Mouse (Mus musculus) kidney, postnatal 4 days (tissue): ENCODE results near the gene Scp2.

Experiments used
- DNase-seq, 2 experiments: peaks; one replicate each; pipeline ENCODE4 v3.0.0; 2021; ENCODE audit warnings: mixed read lengths in 2 of 2

The Scp2 gene

GRCm38 (mm10) chr4:108015067-108015765, 129.6 kb downstream of the Scp2 start:
- peak; percentile 46 to 58 for DNase-seq

- DNase-seq, result no peak
Measured at GRCm38 (mm10) chr4:108014466-108014865, 130.3 kb downstream of the Scp2 start.

GRCm38 (mm10) chr4:108008541-108008940, 136.3 kb downstream of the Scp2 start:
- DNase-seq, result no peak

GRCm38 (mm10) chr4:108007532-108008103, 137.2 kb downstream of the Scp2 start:
- no peak for DNase-seq

- DNase-seq, result peak; percentile 27 to 33
Measured at GRCm38 (mm10) chr4:108005328-108005727, 139.5 kb downstream of the Scp2 start.

GRCm38 (mm10) chr4:107999380-107999779, 145.4 kb downstream of the Scp2 start:
- DNase-seq, result no peak

GRCm38 (mm10) chr4:107998641-107999332, 146.0 kb downstream of the Scp2 start:
- DNase-seq, result peak; percentile 54 to 66

GRCm38 (mm10) chr4:107996418-107996986, 148.3 kb downstream of the Scp2 start:
- DNase-seq, result no peak

GRCm38 (mm10) chr4:107995727-107996126, 149.1 kb downstream of the Scp2 start:
- DNase-seq, result no peak

- no peak for DNase-seq
Measured at GRCm38 (mm10) chr4:107995011-107995410, 149.8 kb downstream of the Scp2 start.
